Mouse (Mus musculus): Measurements from ENCODE around the gene Magi2. TPM values are rescaled to one million over a fixed set of nuclear protein-coding genes. Genes with fewer than 3 reads are reported as not detected.
"Not testable (repeated sequence)": the region's sequence is repeated elsewhere in the genome, so short reads cannot be mapped to it uniquely, and the experiment has no call there.

Magi2 gene
- polyA plus RNA-seq, 1 experiment: 0.18 TPM

- Histone ChIP-seq H3K79me2 (ENCODE audit: control insufficient read depth, insufficient read depth) (no peaks in the 10 kb centered on the region), H3K79me3 (ENCODE audit: low read depth) (no peaks in the 10 kb centered on the region), H3K36me3 (ENCODE audit: control insufficient read depth, insufficient read depth) (no peaks in the 10 kb centered on the region), H3K27me3 (ENCODE audit: control insufficient read depth, insufficient read depth, insufficient read length) (no peaks in the 10 kb centered on the region), H3K4me3 (ENCODE audit: insufficient read depth, poor library complexity, severe bottlenecking) (no peak overlapping the region), H3ac (ENCODE audit: control insufficient read depth, insufficient read length, low read depth) (no peak overlapping the region)
- TF ChIP-seq CTCF (IDR thresholded peaks at IDR 0.05; ENCODE audit: control insufficient read depth, insufficient read depth, insufficient read length) (no peak), MAX (IDR thresholded peaks at IDR 0.05) (no peak), USF1 (IDR thresholded peaks at IDR 0.05; ENCODE audit: low read depth) (no peak), CEBPB (IDR thresholded peaks at IDR 0.05; ENCODE audit: low read depth) (no peak), MYOD1 (IDR thresholded peaks at IDR 0.05; ENCODE audit: control insufficient read depth, insufficient read length, low read depth) (no peak), MYOG (IDR thresholded peaks at IDR 0.05; ENCODE audit: control insufficient read depth, extremely low read depth, insufficient read length) (no peak), FOSL1 (IDR thresholded peaks at IDR 0.05; ENCODE audit: insufficient read depth, low read length, poor library complexity, severe bottlenecking) (no peak)
These were observed 295.3 kb downstream of the Magi2 start for GRCm38 (mm10) chr5:19522168-19522567.

DNA sequence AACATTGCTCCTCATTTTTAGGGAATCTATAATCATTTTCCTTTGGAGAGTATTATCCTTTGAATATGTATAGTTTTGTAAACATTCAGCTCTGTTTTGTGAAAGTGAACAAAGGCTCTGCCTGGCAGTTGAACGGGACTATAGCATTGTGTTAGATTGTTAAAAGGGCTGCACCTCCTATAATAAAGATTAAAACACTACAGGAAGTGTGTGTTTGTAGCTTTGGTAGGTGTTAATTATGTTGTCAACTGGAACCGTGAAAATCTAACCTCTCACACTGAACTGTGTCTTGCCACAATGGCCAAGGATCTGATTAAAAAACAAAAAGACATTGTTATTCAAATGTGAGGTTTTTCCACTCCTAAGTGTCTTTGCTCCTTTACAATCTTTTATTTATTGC is 312.5 kb downstream of the Magi2 start:
- no peaks in the 10 kb centered on the region for H3K36me3 ChIP-seq (ENCODE audit: control insufficient read depth, insufficient read depth)

DNA sequence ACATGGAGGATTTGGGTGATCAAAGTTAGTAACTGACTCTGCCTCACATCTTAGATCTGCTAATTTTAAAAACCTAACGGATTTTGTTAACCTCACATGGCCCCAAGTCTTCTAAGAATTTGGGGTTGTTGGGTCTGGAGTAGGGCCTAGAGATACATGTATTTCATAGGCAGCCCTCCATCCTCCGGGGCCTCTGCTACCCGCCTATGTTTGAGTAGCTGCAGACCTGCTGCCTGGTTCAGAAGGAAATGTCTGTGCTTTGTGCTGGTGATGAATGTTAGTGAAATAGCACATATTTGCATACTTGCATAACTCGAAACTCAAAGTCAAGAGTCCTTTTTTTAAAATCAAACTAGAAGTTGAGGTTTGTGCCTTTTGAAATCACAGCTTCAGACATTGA is 319.6 kb downstream of the Magi2 start:
- Histone ChIP-seq H3K4me3 (ENCODE audit: insufficient read depth, poor library complexity, severe bottlenecking) (no peak overlapping the region), H3K36me3 (ENCODE audit: control insufficient read depth, insufficient read depth) (no peaks in the 10 kb centered on the region), H3ac (ENCODE audit: control insufficient read depth, insufficient read length, low read depth) (no peak overlapping the region), H3K79me2 (ENCODE audit: control insufficient read depth, insufficient read depth) (no peaks in the 10 kb centered on the region), H3K79me3 (ENCODE audit: low read depth) (no peaks in the 10 kb centered on the region), H3K27me3 (ENCODE audit: control insufficient read depth, insufficient read depth, insufficient read length) (no peaks in the 10 kb centered on the region)
- no peak for TF ChIP-seq MYOG (IDR thresholded peaks at IDR 0.05; ENCODE audit: control insufficient read depth, extremely low read depth, insufficient read length)
- no peak for TF ChIP-seq CEBPB (IDR thresholded peaks at IDR 0.05; ENCODE audit: low read depth)
- TF ChIP-seq MYOD1 (IDR thresholded peaks at IDR 0.05; ENCODE audit: control insufficient read depth, insufficient read length, low read depth): no peak
- no peak for TF ChIP-seq FOSL1 (IDR thresholded peaks at IDR 0.05; ENCODE audit: insufficient read depth, low read length, poor library complexity, severe bottlenecking)
- TF ChIP-seq USF1 (IDR thresholded peaks at IDR 0.05; ENCODE audit: low read depth): no peak
- no peak for TF ChIP-seq CTCF (IDR thresholded peaks at IDR 0.05; ENCODE audit: control insufficient read depth, insufficient read depth, insufficient read length)
- TF ChIP-seq MAX (IDR thresholded peaks at IDR 0.05): no peak

More for the DNA sequence above, 312.5 kb downstream of the Magi2 start:
- no peak overlapping the region for H3K4me3 ChIP-seq (ENCODE audit: insufficient read depth, poor library complexity, severe bottlenecking)
- no peaks in the 10 kb centered on the region for H3K27me3 ChIP-seq (ENCODE audit: control insufficient read depth, insufficient read depth, insufficient read length)
- no peaks in the 10 kb centered on the region for H3K79me2 ChIP-seq (ENCODE audit: control insufficient read depth, insufficient read depth)
- no peak for TF ChIP-seq MAX (IDR thresholded peaks at IDR 0.05)
- no peak for TF ChIP-seq USF1 (IDR thresholded peaks at IDR 0.05; ENCODE audit: low read depth)
- TF ChIP-seq CEBPB (IDR thresholded peaks at IDR 0.05; ENCODE audit: low read depth): no peak
- no peak for TF ChIP-seq MYOG (IDR thresholded peaks at IDR 0.05; ENCODE audit: control insufficient read depth, extremely low read depth, insufficient read length)
- no peak for TF ChIP-seq MYOD1 (IDR thresholded peaks at IDR 0.05; ENCODE audit: control insufficient read depth, insufficient read length, low read depth)
- no peak for TF ChIP-seq CTCF (IDR thresholded peaks at IDR 0.05; ENCODE audit: control insufficient read depth, insufficient read depth, insufficient read length)
- TF ChIP-seq FOSL1 (IDR thresholded peaks at IDR 0.05; ENCODE audit: insufficient read depth, low read length, poor library complexity, severe bottlenecking): no peak
- H3K79me3 ChIP-seq (ENCODE audit: low read depth): no peaks in the 10 kb centered on the region
- H3ac ChIP-seq (ENCODE audit: control insufficient read depth, insufficient read length, low read depth): no peak overlapping the region

GRCm38 (mm10) chr5:19546900-19547299 is 320.1 kb downstream of the Magi2 start:
- no peaks in the 10 kb centered on the region for H3K79me2 ChIP-seq (ENCODE audit: control insufficient read depth, insufficient read depth)
- H3K79me3 ChIP-seq (ENCODE audit: low read depth): no peaks in the 10 kb centered on the region
- no peaks in the 10 kb centered on the region for H3K36me3 ChIP-seq (ENCODE audit: control insufficient read depth, insufficient read depth)
- H3ac ChIP-seq (ENCODE audit: control insufficient read depth, insufficient read length, low read depth): no peak overlapping the region
- no peak overlapping the region for H3K4me3 ChIP-seq (ENCODE audit: insufficient read depth, poor library complexity, severe bottlenecking)
- no peaks in the 10 kb centered on the region for H3K27me3 ChIP-seq (ENCODE audit: control insufficient read depth, insufficient read depth, insufficient read length)
- TF ChIP-seq MAX (IDR thresholded peaks at IDR 0.05) (no peak), USF1 (IDR thresholded peaks at IDR 0.05; ENCODE audit: low read depth) (no peak), MYOD1 (IDR thresholded peaks at IDR 0.05; ENCODE audit: control insufficient read depth, insufficient read length, low read depth) (no peak), CEBPB (IDR thresholded peaks at IDR 0.05; ENCODE audit: low read depth) (no peak), MYOG (IDR thresholded peaks at IDR 0.05; ENCODE audit: control insufficient read depth, extremely low read depth, insufficient read length) (no peak), CTCF (IDR thresholded peaks at IDR 0.05; ENCODE audit: control insufficient read depth, insufficient read depth, insufficient read length) (no peak), FOSL1 (IDR thresholded peaks at IDR 0.05; ENCODE audit: insufficient read depth, low read length, poor library complexity, severe bottlenecking) (no peak)

DNA sequence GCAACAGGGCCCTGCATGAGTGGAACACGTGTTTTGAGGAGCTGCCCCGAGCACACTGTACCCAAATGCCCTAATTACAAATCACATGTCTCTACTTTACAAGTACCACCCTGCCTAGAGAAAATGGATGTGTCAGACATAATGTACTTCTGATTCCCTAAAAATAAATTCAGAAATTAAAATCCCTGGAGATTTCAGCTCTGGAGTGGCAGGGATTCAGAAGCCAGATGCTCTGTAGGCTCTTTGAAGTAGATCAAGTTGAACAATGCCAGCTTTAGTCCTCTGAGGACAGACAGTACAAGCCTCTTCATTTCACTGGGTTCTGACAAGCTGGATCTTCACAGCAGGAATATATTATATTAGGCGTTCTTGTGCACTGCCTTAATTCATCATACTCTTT is 326.7 kb downstream of the Magi2 start:
- no peaks in the 10 kb centered on the region for H3K27me3 ChIP-seq (ENCODE audit: control insufficient read depth, insufficient read depth, insufficient read length)

DNA sequence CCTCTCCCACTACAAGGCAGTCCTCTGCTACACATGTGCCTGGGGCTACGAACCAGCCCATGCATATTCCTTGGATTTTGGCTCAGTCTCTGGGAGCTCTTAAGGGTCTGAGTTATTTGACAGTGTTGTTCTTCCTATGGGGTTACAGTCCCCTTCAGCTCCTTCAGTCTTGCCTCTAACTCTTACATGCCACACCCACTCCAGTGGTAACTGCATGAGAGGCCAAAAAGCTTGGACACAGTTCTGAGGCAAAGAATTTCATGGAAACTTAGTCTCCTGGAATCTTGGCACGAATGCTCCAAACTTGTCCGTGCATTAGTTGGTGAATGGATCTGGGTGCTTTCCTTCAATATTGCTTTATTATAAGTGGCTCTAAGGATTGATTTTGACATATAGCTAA is 338.8 kb downstream of the Magi2 start:
- Histone ChIP-seq H3K4me3 (ENCODE audit: insufficient read depth, poor library complexity, severe bottlenecking) (no peak overlapping the region), H3K36me3 (ENCODE audit: control insufficient read depth, insufficient read depth) (no peaks in the 10 kb centered on the region), H3K79me2 (ENCODE audit: control insufficient read depth, insufficient read depth) (no peaks in the 10 kb centered on the region), H3K79me3 (ENCODE audit: low read depth) (no peaks in the 10 kb centered on the region), H3ac (ENCODE audit: control insufficient read depth, insufficient read length, low read depth) (no peak overlapping the region), H3K27me3 (ENCODE audit: control insufficient read depth, insufficient read depth, insufficient read length) (no peaks in the 10 kb centered on the region)
- no peak for TF ChIP-seq FOSL1 (IDR thresholded peaks at IDR 0.05; ENCODE audit: insufficient read depth, low read length, poor library complexity, severe bottlenecking)
- TF ChIP-seq MAX (IDR thresholded peaks at IDR 0.05): no peak
- TF ChIP-seq MYOD1 (IDR thresholded peaks at IDR 0.05; ENCODE audit: control insufficient read depth, insufficient read length, low read depth): no peak
- TF ChIP-seq USF1 (IDR thresholded peaks at IDR 0.05; ENCODE audit: low read depth): no peak
- no peak for TF ChIP-seq CTCF (IDR thresholded peaks at IDR 0.05; ENCODE audit: control insufficient read depth, insufficient read depth, insufficient read length)
- TF ChIP-seq MYOG (IDR thresholded peaks at IDR 0.05; ENCODE audit: control insufficient read depth, extremely low read depth, insufficient read length): no peak
- TF ChIP-seq CEBPB (IDR thresholded peaks at IDR 0.05; ENCODE audit: low read depth): no peak

More for the DNA sequence above, 326.7 kb downstream of the Magi2 start:
- H3K79me2 ChIP-seq (ENCODE audit: control insufficient read depth, insufficient read depth): no peaks in the 10 kb centered on the region
- TF ChIP-seq USF1 (IDR thresholded peaks at IDR 0.05; ENCODE audit: low read depth): no peak
- H3ac ChIP-seq (ENCODE audit: control insufficient read depth, insufficient read length, low read depth): no peak overlapping the region
- no peaks in the 10 kb centered on the region for H3K79me3 ChIP-seq (ENCODE audit: low read depth)
- H3K36me3 ChIP-seq (ENCODE audit: control insufficient read depth, insufficient read depth): no peaks in the 10 kb centered on the region
- H3K4me3 ChIP-seq (ENCODE audit: insufficient read depth, poor library complexity, severe bottlenecking): no peak overlapping the region

GRCm38 (mm10) chr5:19566136-19566535 is 339.3 kb downstream of the Magi2 start:
- H3ac ChIP-seq (ENCODE audit: control insufficient read depth, insufficient read length, low read depth); H3K79me3 ChIP-seq (ENCODE audit: low read depth); H3K36me3 ChIP-seq (ENCODE audit: control insufficient read depth, insufficient read depth); H3K4me3 ChIP-seq (ENCODE audit: insufficient read depth, poor library complexity, severe bottlenecking); H3K79me2 ChIP-seq (ENCODE audit: control insufficient read depth, insufficient read depth); H3K27me3 ChIP-seq (ENCODE audit: control insufficient read depth, insufficient read depth, insufficient read length): not testable (repeated sequence)

All from C2C12 (cell line).